Mouse (Mus musculus) testis, adult 2 months (tissue): ENCODE data around the gene Cyp2u1.

Experiments
- CTCF ChIP-seq: fragments of 200-500 bp; IDR thresholded peaks from 2 replicates; pipeline ENCODE4 v1.5.1; 2012; ENCODE audit warnings: low read depth, mild to moderate bottlenecking, inconsistent platforms, low read length, moderate library complexity; ENCODE audit not compliant: control insufficient read depth, insufficient read depth, insufficient replicate concordance
- POLR2A ChIP-seq: fragments of 200-500 bp; IDR thresholded peaks from 2 replicates; pipeline ENCODE4 v1.6.1; 2012; ENCODE audit warnings: low read depth, mild to moderate bottlenecking, inconsistent platforms, low read length, moderate library complexity; ENCODE audit not compliant: control insufficient read depth

GRCm38 (mm10) chr3:131350539-131350938, 47.5 kb upstream of the Cyp2u1 start:
- TF ChIP-seq CTCF (no peak), POLR2A (no peak)
